Mouse (Mus musculus): ENCODE measurements around the gene Apol9a.
"Not testable (repeated sequence)": the region's sequence is repeated elsewhere in the genome, so short reads cannot be mapped to it uniquely, and the experiment has no call there.

DNA sequence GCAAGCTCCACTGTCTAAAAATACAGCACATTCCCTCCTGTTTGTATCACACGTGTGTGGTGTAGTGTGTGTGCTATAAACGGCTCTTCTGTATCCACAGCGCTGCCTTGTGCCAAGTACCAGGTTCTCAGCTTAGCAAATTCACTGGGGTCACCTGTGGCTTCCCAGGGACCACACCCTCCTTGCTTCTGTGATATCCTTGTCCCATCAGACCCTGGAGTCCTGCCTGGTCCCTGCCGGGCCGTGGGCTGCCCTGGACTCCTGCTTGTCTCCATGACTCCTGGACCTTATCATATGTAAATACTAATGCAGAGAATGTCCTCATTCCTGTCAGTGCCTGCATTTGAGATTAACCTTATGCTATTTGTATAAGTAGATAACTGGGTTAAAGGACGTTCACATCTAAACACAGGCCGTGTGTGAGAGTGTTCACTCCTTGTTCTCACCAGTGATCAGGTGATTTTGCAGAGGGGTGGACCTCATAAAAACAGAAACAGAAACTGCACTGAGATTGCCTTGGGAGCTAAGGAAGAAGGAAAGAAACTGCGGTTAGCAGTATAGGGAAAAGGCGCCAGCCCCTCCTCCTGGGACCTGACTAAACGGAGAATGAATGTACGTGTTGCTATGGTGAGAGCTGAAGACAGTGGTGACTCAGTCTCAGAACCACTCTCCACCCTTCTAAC, 13.3 kb downstream of the Apol9a start:
- TF ChIP-seq CTCF, EP300 (IDR thresholded peaks at IDR 0.05; ENCODE audit: low read depth): not testable (repeated sequence)

Measured in liver, postnatal 0 days (tissue).